Mouse (Mus musculus) hindbrain, embryonic 16.5 days (tissue): ENCODE results near the gene Spats2. TPM values are rescaled to one million over a fixed set of nuclear protein-coding genes. Genes with fewer than 3 reads are reported as not detected.
A peak's percentile ranks its signal among the peaks of the same experiment; 100 is the strongest.

Experiments used
- ATAC-seq: fragments of 200-750 bp; cut with Nextera tagmentation; 2 replicates; pipeline ENCODE4 v1.8.0; 2017; ENCODE audit warnings: moderate TSS enrichment, moderate library complexity
- H3K27ac ChIP-seq: fragments of 300-500 bp; sonication (generic); 2 replicates; pipeline ENCODE4 v1.5.1; 2014; ENCODE audit warnings: low read depth, mild to moderate bottlenecking, control low read depth, low read length, moderate library complexity
- H3K27me3 ChIP-seq: fragments of 300-500 bp; sonication (generic); replicated peaks from 2 replicates; pipeline ENCODE4 v1.6.1; 2014; ENCODE audit warnings: low read length; ENCODE audit not compliant: control insufficient read depth, insufficient read depth
- H3K36me3 ChIP-seq: fragments of 300-500 bp; sonication (generic); 2 replicates; pipeline ENCODE4 v1.6.1; 2014; ENCODE audit warnings: mild to moderate bottlenecking, low read length, moderate library complexity, mixed read lengths; ENCODE audit not compliant: control insufficient read depth, insufficient read depth
- H3K4me1 ChIP-seq: fragments of 300-500 bp; sonication (generic); 2 replicates; pipeline ENCODE4 v1.6.1; 2014; ENCODE audit warnings: low read depth, low read length; ENCODE audit not compliant: control insufficient read depth, insufficient read depth
- H3K4me2 ChIP-seq: fragments of 300-500 bp; sonication (generic); 2 replicates; pipeline ENCODE4 v1.6.1; 2014; ENCODE audit warnings: mild to moderate bottlenecking, low read length, control low read depth, moderate library complexity
- H3K4me3 ChIP-seq: fragments of 300-500 bp; sonication (generic); 2 replicates; pipeline ENCODE4 v1.5.1; 2014; ENCODE audit warnings: mild to moderate bottlenecking, low read length, control low read depth, moderate library complexity
- H3K9ac ChIP-seq: fragments of 300-500 bp; sonication (generic); 2 replicates; pipeline ENCODE4 v1.6.1; 2014; ENCODE audit warnings: low read depth, mild to moderate bottlenecking, control low read depth, low read length, moderate library complexity
- H3K9me3 ChIP-seq: fragments of 300-500 bp; sonication (generic); 2 replicates; pipeline ENCODE4 v1.6.1; 2014; ENCODE audit warnings: mild to moderate bottlenecking, low read length, moderate library complexity; ENCODE audit not compliant: control insufficient read depth
- WGBS: fragments of 180-500 bp; shearing (Covaris S2); extraction: QIAGEN DNeasy Blood & Tissue Kit; methylation state at CpG from one replicate; pipeline ENCODE4 v1.1.7; 2014; 5-methylcytosine and 5-hydroxymethylcytosine counted together
- polyA plus RNA-seq: library from polyadenylated mRNA; unstranded; fragments of >200 nt; fragmentation: Nextera tagmentation; extraction: Ambion mirVana; gene quantifications from 2 replicates; pipeline ENCODE4 v1.2.1, GENCODE M21; 2015

Spats2 gene
- polyA plus RNA-seq, 1 experiment from 2014 or later: 23.8 TPM

DNA sequence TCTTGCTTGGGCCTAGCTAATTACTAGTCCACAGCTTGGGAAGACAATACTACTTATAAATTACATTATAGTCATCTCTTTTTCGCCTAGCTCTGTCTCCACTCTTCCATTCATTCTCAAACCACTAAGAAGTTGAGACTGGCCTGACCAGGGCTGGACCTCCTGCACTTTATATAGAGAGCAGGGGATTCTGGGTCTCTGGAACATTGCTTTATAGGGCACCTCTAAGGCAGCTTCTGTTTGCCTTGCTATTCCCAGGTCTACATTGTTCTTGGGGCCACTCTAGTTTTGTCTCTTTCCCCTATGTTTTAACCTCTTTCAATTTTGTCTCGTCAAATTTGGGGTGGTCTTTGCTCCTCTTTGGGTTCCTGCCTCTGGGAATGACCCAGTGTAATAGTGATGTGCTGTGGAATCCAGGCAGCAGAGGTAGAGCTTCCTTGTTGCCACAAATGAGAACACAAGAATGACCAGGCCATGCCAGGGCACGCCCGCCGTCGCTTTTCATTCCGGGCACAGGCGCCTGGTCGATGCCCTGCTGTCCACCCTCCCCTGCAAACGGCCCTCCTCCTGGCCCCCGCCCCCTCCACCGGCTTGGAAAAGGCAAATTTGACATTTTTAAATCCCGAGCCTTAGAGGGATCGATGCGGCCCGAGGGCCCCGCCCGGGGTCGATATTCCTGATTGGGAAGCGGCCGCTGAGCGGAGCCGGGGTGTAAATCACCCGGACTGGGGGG is 29.5 kb upstream of the Spats2 start:
- no peaks in the 10 kb centered on the region for H3K36me3 ChIP-seq
- peak overlapping the region; percentile 56; the same call in 1 of the 2 replicates for H3K9ac ChIP-seq
- peaks cover 33% of the 10 kb centered on the region for H3K27me3 ChIP-seq
- H3K9me3 ChIP-seq: no peaks in the 10 kb centered on the region
- H3K4me3 ChIP-seq: peak overlapping the region; percentile 44
- H3K4me1 ChIP-seq: peaks cover 30% of the 10 kb centered on the region
- no peak overlapping the region for H3K27ac ChIP-seq
- peak overlapping the region; percentile 87 for H3K4me2 ChIP-seq
- WGBS: 4% methylated on average over 24 of the region's 24 CpGs
- ATAC-seq: no peak

DNA sequence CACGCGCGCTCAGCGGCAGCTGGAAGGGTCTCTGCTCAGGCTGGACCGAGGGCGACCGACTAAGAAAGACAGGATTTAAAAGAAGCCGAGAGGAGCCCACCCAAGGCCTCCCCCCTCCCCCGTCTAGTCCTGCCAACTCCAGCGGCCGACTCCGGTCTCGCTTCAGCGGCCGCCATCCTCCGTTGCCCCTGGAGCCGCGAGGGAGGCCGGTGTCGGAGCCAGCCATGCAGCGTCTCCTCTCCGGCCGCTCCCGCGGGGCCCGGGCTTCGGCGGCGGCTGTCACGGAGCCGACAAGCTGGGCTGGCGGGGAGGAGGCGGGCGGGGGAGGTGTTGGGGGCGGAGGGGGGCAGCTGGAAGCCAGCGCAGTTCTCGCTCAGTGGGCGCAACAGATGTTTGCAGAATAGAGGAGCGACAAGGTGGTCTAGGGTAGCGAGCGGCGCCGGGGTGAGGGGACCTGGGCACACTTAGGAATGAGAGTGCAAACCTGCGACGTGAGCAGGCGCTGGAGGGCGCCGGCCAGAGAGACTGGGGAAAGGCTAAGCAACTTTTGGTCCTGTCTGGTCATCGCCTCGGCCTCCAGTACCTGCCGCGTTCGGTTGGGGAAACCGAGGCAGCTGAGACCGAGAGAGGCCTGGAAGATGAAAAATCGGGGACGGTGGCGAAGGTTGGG is 28.8 kb upstream of the Spats2 start:
- H3K4me3 ChIP-seq: peak overlapping the region; percentile 44
- peaks cover 33% of the 10 kb centered on the region for H3K27me3 ChIP-seq
- peak overlapping the region; percentile 87 for H3K4me2 ChIP-seq
- H3K9me3 ChIP-seq: no peaks in the 10 kb centered on the region
- H3K36me3 ChIP-seq: no peaks in the 10 kb centered on the region
- 0 out of 2 replicates have a peak, but pooled peaks have one; percentile 31 for ATAC-seq
- no peak overlapping the region for H3K27ac ChIP-seq
- under 1% methylated on average over 50 of the region's 58 CpGs for WGBS
- peaks cover 30% of the 10 kb centered on the region for H3K4me1 ChIP-seq
- peak overlapping the region; percentile 56 for H3K9ac ChIP-seq

DNA sequence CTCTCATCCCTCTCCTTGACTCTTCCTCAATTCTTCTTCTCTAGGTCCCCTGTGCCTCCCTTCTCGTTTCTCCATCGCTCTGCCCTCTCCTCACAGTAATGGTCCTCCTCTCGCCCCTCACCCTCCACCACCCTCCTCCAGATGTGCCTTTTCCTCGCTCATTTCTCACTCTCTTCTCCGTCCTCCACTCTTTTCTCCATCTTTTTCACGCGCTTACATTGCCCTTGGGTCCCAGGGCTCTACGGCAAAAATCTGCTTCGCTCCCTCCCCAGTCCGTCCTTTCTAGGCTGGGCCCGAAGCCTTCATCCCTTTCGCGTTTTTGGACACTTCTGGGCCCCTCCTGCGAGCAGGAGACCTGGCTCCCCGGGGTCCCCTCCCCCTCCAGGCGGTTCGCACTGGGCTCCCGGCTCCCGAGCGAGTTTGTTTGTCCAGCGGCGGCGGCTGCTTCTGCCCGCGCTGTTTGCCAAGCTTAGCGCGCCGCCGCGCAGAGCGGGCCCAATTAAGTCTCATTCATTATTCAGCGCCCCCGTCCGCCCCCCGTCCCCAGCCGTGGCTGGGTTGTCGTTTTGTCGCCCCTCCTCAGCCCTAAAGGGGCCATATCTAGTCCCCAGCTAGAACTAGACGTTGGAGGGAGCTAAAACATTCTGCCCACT is 27.8 kb upstream of the Spats2 start:
- no peak for ATAC-seq
- H3K4me1 ChIP-seq: peaks cover 30% of the 10 kb centered on the region
- under 1% methylated on average over 30 of the region's 39 CpGs for WGBS
- H3K9ac ChIP-seq: peak overlapping the region; percentile 39; the same call in 1 of the 2 replicates
- H3K27me3 ChIP-seq: peaks cover 28% of the 10 kb centered on the region
- H3K4me3 ChIP-seq: peak overlapping the region; percentile 44
- H3K9me3 ChIP-seq: no peaks in the 10 kb centered on the region
- H3K4me2 ChIP-seq: peak overlapping the region; percentile 87
- H3K27ac ChIP-seq: no peak overlapping the region
- no peaks in the 10 kb centered on the region for H3K36me3 ChIP-seq

DNA sequence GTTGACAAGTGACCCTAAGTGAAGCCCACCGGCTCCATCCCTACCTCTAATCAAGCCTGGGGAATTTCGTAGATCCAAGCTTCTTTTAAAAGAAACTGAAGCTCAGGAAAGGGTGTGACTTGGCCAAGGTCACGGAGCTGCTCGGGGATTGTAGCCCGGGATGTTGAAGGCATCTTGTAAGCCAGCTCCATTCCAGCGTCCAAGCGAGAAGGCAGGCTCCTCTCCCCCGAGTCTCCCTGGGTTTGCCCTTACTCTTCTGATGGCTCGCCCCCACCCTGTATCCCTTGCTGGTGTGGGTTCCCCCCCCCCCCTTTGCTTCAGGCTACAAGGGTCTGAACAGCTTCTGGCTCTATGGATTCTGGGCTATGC is 27.2 kb upstream of the Spats2 start:
- H3K27me3 ChIP-seq: peaks cover 25% of the 10 kb centered on the region
- peaks cover 29% of the 10 kb centered on the region for H3K4me1 ChIP-seq
- H3K27ac ChIP-seq: no peak overlapping the region
- H3K9me3 ChIP-seq: no peaks in the 10 kb centered on the region
- peak overlapping the region; percentile 44 for H3K4me3 ChIP-seq
- H3K4me2 ChIP-seq: peak overlapping the region; percentile 87
- ATAC-seq: no peak
- WGBS: 2% methylated on average over 9 of the region's 9 CpGs
- no peak overlapping the region for H3K9ac ChIP-seq
- H3K36me3 ChIP-seq: no peaks in the 10 kb centered on the region

DNA sequence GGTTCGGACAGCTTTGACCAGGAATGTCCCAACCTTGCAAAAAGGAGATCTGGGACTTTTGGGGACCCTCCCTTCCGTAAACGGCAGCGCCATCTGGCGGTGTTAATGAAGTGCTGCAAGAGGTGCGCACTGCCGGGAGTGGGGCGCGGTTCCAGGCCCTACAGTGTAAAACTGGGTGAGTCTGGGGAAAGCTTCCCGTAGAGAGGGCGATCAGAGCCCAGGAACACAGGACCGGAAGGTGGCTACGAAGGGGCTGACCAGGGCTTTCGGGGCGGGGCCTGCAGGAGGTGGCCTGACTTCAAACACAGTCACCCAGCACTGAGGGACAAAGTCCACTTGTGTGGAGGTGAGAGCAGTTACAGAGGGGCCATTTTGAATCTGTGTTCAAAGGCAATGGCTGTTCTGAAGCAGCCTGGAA is 26.6 kb upstream of the Spats2 start:
- Histone ChIP-seq H3K27ac (no peak overlapping the region), H3K36me3 (no peaks in the 10 kb centered on the region), H3K4me1 (peaks cover 23% of the 10 kb centered on the region), H3K9me3 (no peaks in the 10 kb centered on the region), H3K4me2 (peak overlapping the region; percentile 33), H3K9ac (no peak overlapping the region), H3K27me3 (peaks cover 25% of the 10 kb centered on the region), H3K4me3 (no peak overlapping the region)
- under 1% methylated on average over 15 of the region's 15 CpGs for WGBS
- peak; percentile 51 for ATAC-seq

DNA sequence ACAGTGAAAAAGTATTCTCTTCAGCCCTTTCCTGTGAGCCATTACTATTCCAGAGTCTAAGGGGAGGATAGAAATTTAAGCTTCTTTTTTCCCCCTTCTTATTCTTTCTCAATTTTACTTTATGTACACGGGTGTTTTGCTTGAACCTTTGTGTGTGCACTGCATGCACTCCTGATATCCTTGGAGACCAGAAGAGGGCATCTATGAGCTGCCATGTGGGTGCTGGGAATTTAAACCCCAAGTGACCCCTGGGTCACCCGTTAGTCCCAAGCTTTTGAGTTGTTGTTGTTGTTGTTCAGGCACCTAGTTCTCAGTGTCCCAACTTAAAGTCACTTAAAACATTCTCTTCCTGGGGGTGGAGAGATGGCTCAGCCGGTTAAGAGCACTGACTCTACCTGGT is 25.7 kb upstream of the Spats2 start:
- Histone ChIP-seq H3K4me2 (no peak overlapping the region), H3K4me1 (peaks cover 21% of the 10 kb centered on the region), H3K9ac (no peak overlapping the region), H3K4me3 (no peak overlapping the region), H3K9me3 (no peaks in the 10 kb centered on the region), H3K27me3 (peaks cover 24% of the 10 kb centered on the region), H3K27ac (no peak overlapping the region), H3K36me3 (no peaks in the 10 kb centered on the region)
- WGBS: 57% methylated on average over 3 of the region's 3 CpGs
- ATAC-seq: no peak

DNA sequence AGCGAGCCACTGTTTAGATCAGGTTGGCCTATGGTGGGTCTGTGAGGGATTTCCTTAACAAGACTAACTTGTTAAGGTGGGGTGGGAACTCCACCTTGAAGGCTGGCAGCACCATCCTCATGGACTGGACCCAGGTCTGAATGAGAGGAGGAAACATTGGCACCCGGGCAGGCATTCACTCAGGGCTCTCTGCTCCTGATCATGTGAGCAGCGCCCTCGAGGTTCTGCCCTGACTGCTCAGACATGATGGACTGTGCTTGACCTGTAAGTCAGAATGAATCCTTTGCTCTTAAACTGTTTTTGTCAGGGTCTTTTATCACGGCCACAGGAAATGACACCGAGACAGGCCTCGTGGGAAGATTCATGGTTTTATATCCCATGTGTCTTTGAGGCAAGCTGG is 20.5 kb upstream of the Spats2 start:
- Histone ChIP-seq H3K4me3 (no peak overlapping the region), H3K4me2 (no peak overlapping the region), H3K9me3 (no peaks in the 10 kb centered on the region), H3K9ac (no peak overlapping the region), H3K36me3 (no peaks in the 10 kb centered on the region), H3K27me3 (peaks cover 2% of the 10 kb centered on the region; the same call in 1 of the 2 replicates), H3K4me1 (no peaks in the 10 kb centered on the region), H3K27ac (no peak overlapping the region)
- no peak for ATAC-seq
- 62% methylated on average over 7 of the region's 7 CpGs for WGBS

DNA sequence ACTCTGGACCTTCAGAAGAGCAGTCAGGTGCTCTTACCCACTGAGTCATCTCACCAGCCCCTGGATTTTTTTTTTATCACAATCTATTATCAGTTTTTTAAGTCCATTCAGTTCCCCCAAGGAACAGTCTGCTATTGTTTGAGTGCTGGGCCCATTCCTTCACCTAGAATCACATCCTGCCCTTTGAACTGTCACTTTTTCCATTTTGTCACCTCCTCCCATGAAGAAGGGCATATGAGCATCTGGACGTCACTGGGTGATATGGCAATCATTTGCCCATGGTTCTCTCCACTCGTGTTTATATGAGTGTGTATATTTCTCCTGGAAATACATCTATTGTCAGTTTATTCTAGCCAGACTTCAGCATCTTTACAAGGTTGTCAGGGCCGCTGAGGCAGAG is 17.9 kb upstream of the Spats2 start:
- Histone ChIP-seq H3K36me3 (no peaks in the 10 kb centered on the region), H3K4me2 (no peak overlapping the region), H3K9me3 (no peaks in the 10 kb centered on the region), H3K4me3 (no peak overlapping the region), H3K9ac (no peak overlapping the region), H3K27me3 (no peaks in the 10 kb centered on the region), H3K4me1 (no peaks in the 10 kb centered on the region), H3K27ac (no peak overlapping the region)
- WGBS: 82% methylated on average over 3 of the region's 3 CpGs
- ATAC-seq: no peak

DNA sequence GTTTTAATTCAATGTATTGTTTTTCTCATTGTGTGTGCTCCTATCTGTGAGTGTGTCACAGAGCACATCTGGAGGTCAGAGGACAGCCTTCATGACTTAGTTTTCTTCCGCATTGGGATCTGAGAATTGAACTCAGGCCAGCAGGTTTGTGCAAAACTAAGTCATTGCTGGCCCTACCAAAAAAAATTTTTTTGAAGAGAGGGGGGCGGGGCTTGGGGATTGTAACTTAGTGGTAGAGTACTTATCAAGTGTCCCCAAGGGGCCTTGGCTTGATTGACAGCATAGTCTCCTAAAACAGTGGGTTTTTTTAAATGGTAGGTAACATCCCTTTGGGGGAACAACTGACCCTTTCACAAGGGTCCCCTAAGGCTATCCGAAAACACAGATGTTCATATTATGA is 14.6 kb upstream of the Spats2 start:
- H3K27me3 ChIP-seq: no peaks in the 10 kb centered on the region
- H3K27ac ChIP-seq: no peak overlapping the region
- WGBS: 85% methylated on average over 3 of the region's 3 CpGs
- no peak overlapping the region for H3K4me3 ChIP-seq
- ATAC-seq: no peak
- no peaks in the 10 kb centered on the region for H3K36me3 ChIP-seq
- H3K9ac ChIP-seq: no peak overlapping the region
- H3K4me1 ChIP-seq: no peaks in the 10 kb centered on the region
- no peaks in the 10 kb centered on the region for H3K9me3 ChIP-seq
- H3K4me2 ChIP-seq: no peak overlapping the region
